Mouse (Mus musculus) liver, embryonic 15.5 days (tissue): ENCODE data around the gene Chka. TPM values are rescaled to one million over a fixed set of nuclear protein-coding genes. Genes with fewer than 3 reads are reported as not detected.

ENCODE experiments used
- ATAC-seq: fragments of 200-750 bp; cut with Nextera tagmentation; 2 replicates; pipeline ENCODE4 v1.8.0; 2017; ENCODE audit warnings: moderate number of reproducible peaks, mild to moderate bottlenecking, moderate library complexity; ENCODE audit not compliant: insufficient read depth
- H3K27ac ChIP-seq: fragments of 300-500 bp; sonication (generic); replicated peaks from 2 replicates; pipeline ENCODE4 v1.5.1; 2015; ENCODE audit warnings: mild to moderate bottlenecking, inconsistent platforms
- H3K27me3 ChIP-seq: fragments of 300-500 bp; sonication (generic); 2 replicates; pipeline ENCODE4 v1.6.1; 2015; ENCODE audit warnings: mild to moderate bottlenecking, inconsistent platforms
- H3K36me3 ChIP-seq: fragments of 300-500 bp; sonication (generic); replicated peaks from 2 replicates; pipeline ENCODE4 v1.6.1; 2015; ENCODE audit warnings: moderate library complexity, mild to moderate bottlenecking, inconsistent platforms
- H3K4me1 ChIP-seq: fragments of 300-500 bp; sonication (generic); replicated peaks from 2 replicates; pipeline ENCODE4 v1.6.1; 2015; ENCODE audit warnings: inconsistent platforms
- H3K4me2 ChIP-seq: fragments of 300-500 bp; sonication (generic); 2 replicates; pipeline ENCODE4 v1.6.1; 2015; ENCODE audit warnings: moderate library complexity, mild to moderate bottlenecking, inconsistent platforms
- H3K4me3 ChIP-seq: fragments of 300-500 bp; sonication (generic); replicated peaks from 2 replicates; pipeline ENCODE4 v1.5.1; 2015; ENCODE audit warnings: mild to moderate bottlenecking, inconsistent platforms
- H3K9ac ChIP-seq: fragments of 300-500 bp; sonication (generic); 2 replicates; pipeline ENCODE4 v1.6.1; 2015; ENCODE audit warnings: moderate library complexity, mild to moderate bottlenecking, inconsistent platforms
- H3K9me3 ChIP-seq: fragments of 300-500 bp; sonication (generic); replicated peaks from 2 replicates; pipeline ENCODE4 v1.6.1; 2016; ENCODE audit warnings: inconsistent platforms
- WGBS: fragments of 180-500 bp; shearing (Covaris S2); methylation state at CpG from one replicate; pipeline ENCODE4 v1.1.7; 2015; ENCODE audit warnings: mixed read lengths; ENCODE audit not compliant: insufficient replicate concordance; 5-methylcytosine and 5-hydroxymethylcytosine counted together
- polyA plus RNA-seq: library from polyadenylated mRNA; unstranded; fragments of >200 nt; fragmentation: Nextera tagmentation; extraction: Ambion mirVana; gene quantifications from 2 replicates; pipeline ENCODE4 v1.2.1, GENCODE M21; 2015

Chka gene
- polyA plus RNA-seq, 1 experiment from 2014 or later: 20.1 TPM

DNA sequence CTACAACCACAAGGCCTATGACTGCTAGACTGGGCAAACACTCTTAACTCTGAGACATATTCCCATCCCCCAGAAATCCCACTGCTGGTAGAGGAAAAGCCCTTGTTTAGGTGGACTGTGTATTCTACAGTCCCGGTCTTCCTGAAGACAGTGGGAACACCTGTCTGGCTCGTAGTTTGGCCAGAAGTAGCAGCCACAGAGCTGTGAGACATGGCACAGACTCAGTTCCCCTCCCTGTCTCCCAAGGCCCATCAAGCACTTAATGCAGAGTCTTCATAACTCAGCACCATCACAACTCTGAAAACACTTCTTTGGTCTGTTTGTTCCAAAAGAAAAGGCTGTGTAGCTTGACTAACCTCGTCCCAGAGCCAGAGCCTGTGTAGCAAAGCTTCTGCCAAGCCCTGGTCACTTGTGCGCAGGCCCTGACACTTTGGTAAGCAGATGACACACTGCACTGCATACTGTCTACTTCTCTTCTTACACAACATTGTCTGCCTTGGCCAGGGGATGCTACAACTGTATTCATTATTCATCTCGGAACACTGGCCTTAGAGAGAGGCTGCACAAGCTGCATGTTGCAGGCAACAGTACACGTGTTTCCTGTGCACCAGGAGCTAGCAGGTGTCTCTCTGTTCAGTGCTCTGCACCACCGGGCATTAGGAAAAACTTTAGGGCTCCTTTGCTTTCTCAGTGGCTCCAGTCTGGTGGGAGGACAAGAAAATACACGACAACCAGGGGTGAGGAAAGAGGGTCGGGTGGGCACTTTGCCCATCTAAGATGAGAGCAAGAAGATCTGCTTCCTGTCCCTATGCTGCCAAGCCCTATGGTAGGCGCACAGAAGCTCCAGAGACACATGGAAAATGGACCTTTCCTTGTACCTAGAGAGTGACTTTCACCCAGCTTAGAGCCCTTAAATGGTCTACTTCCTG lies 4.6 kb upstream of the Chka start:
- ATAC-seq: no peak
- H3K9ac ChIP-seq: no peak overlapping the region
- peaks cover 20% of the 10 kb centered on the region for H3K4me1 ChIP-seq
- no peaks in the 10 kb centered on the region for H3K27me3 ChIP-seq
- no peaks in the 10 kb centered on the region for H3K36me3 ChIP-seq
- H3K27ac ChIP-seq: no peak overlapping the region
- WGBS: 57% methylated on average over 10 of the region's 10 CpGs
- no peak overlapping the region for H3K4me2 ChIP-seq
- no peaks in the 10 kb centered on the region for H3K9me3 ChIP-seq
- no peak overlapping the region for H3K4me3 ChIP-seq

DNA sequence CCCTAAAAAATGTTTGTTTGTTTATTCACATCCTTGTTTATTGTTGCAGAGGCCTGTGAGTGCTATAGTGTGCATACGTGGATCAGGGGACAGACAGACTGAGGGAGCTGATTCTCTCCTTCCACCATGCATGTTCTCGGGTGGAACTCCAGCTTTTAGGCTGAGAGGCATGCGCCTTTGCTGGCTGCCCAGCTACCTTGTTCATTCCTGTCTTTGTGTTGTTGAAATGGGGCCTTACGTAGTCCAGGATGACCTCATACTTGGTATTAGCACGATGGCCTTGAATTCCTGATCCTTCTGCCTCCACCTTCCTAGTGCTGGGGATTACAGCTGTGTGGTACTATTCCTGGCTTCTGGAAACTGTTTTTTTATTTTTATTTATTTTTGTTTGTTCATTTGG lies 3.9 kb upstream of the Chka start:
- Histone ChIP-seq H3K4me2 (no peak overlapping the region), H3K9me3 (no peaks in the 10 kb centered on the region), H3K9ac (no peak overlapping the region), H3K36me3 (no peaks in the 10 kb centered on the region), H3K4me3 (no peak overlapping the region), H3K4me1 (peaks cover 28% of the 10 kb centered on the region), H3K27ac (no peak overlapping the region), H3K27me3 (no peaks in the 10 kb centered on the region)
- WGBS: 70% methylated on average over 5 of the region's 5 CpGs
- ATAC-seq: no peak

DNA sequence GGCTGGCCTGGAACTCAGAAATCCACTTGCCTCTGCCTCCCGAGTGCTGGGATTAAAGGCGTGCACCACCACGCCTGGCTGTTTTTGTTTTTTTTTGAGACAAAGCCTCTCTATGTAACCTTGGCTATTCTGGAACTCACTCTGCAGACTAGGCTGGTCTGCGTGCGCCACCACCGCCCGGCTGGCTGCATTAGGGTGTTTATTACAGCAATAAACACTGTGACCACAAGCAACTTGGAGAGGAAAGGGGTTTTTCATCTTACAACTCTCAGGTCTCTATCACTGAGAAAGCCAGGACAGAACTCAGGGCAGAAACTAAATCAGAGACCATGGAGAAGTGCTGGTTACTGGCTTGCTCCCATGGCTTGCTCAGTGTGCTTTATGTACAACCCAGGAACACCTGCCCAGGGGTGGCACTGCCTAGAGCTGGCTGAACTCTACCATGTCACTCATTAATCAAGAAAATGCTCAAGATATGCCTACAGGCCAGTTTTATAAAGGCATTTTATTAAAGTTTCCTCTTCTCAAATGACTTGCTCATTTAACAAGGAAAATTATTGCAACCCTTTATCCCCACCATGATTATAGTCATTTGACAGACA lies 3.3 kb upstream of the Chka start:
- no peaks in the 10 kb centered on the region for H3K9me3 ChIP-seq
- H3K27ac ChIP-seq: no peak overlapping the region
- 76% methylated on average over 7 of the region's 7 CpGs for WGBS
- H3K4me3 ChIP-seq: no peak overlapping the region
- H3K4me2 ChIP-seq: no peak overlapping the region
- H3K9ac ChIP-seq: no peak overlapping the region
- H3K27me3 ChIP-seq: no peaks in the 10 kb centered on the region
- ATAC-seq: no peak
- no peaks in the 10 kb centered on the region for H3K36me3 ChIP-seq
- peaks cover 33% of the 10 kb centered on the region for H3K4me1 ChIP-seq

DNA sequence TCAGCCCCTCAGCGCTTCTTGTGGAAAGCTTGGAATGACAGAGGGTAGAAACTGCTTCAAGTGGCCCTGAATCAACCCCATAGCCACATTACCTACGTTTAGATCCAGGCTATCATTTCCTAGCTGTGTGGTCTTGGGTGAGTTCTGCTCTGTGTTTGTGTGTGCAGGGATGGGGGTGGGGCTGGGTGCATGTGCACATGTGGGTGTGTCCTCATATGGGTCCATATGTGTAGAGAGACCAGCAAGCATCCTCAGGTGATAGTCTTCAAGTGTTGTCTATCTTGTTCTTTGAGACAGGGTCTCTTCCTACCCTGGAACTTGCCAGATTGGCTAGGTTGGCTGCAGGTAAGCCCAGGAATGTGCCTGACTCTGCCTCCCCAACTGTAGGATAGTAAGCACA lies 2.3 kb upstream of the Chka start:
- Histone ChIP-seq H3K4me2 (no peak overlapping the region), H3K27me3 (no peaks in the 10 kb centered on the region), H3K4me3 (no peak overlapping the region), H3K9ac (no peak overlapping the region), H3K9me3 (no peaks in the 10 kb centered on the region), H3K27ac (0 out of 2 replicates have a peak overlapping the region, but pooled peaks have one; percentile 3), H3K4me1 (peaks cover 37% of the 10 kb centered on the region), H3K36me3 (no peaks in the 10 kb centered on the region)
- WGBS: 65% methylated on average over 2 of the region's 2 CpGs
- ATAC-seq: no peak

DNA sequence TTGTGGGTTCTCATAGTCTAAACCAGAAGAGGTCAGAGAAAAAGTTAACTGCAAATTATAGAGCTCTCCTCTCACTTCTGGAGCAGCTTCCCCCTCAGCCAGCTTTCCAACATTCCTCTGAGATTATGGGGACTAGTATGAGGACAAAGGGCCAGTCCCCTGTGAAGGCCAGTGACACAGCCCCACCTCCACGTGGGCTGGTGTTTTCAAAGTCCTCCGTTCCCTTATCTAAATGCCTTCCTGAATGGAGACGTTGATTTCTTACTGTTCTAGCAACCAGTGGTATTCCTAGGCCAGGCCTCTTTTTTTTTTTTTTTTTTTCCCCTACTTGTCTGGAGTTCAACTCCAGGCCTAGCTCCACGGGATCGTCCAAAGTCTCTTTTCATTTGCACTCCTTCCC lies 1.5 kb upstream of the Chka start:
- no peak overlapping the region for H3K4me3 ChIP-seq
- H3K27me3 ChIP-seq: no peaks in the 10 kb centered on the region
- H3K9me3 ChIP-seq: no peaks in the 10 kb centered on the region
- no peak overlapping the region for H3K9ac ChIP-seq
- peak overlapping the region; percentile 11; the same call in 1 of the 2 replicates for H3K4me2 ChIP-seq
- peaks cover 42% of the 10 kb centered on the region for H3K4me1 ChIP-seq
- H3K27ac ChIP-seq: peak overlapping the region; percentile 77; the same call in 1 of the 2 replicates
- WGBS: 21% methylated on average over 5 of the region's 5 CpGs
- no peak for ATAC-seq
- no peaks in the 10 kb centered on the region for H3K36me3 ChIP-seq

DNA sequence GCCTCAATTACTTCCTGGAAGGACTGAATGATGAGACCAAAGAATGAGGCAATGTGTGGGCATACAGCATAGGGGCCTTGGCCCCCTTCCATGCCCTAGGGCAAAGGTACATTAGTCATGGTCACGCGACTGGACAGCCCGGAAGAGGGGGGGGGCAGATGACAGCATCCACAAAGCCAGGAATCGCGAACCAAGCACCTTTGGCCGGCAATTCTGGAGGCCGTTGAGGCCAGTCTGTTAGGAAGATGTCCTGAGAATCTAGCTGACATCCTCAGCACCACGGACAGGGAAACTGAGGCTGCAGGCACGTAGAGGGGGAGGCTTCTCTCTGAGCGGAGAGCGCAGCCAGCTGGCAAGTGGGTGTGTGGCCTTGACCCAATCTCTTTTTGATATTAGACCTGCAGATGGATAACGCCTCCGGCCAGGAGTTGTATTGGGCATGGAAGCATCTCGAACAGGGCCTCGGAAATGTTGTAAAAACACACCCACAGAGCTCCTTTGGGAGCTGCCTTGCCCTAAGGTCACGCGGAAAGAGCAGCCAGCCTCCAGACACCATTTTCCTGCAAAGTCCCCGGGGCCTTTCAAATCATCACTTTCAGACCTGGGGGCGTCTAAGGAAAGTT lies 615 bp upstream of the Chka start:
- Histone ChIP-seq H3K9me3 (no peaks in the 10 kb centered on the region), H3K27me3 (no peaks in the 10 kb centered on the region), H3K36me3 (no peaks in the 10 kb centered on the region), H3K4me1 (peaks cover 51% of the 10 kb centered on the region), H3K9ac (peak overlapping the region; percentile 58), H3K4me2 (peak overlapping the region; percentile 99), H3K4me3 (peak overlapping the region; percentile 77), H3K27ac (peak overlapping the region; percentile 77)
- 10% methylated on average over 19 of the region's 19 CpGs for WGBS
- no peak; the same call in 1 of the 2 replicates for ATAC-seq

DNA sequence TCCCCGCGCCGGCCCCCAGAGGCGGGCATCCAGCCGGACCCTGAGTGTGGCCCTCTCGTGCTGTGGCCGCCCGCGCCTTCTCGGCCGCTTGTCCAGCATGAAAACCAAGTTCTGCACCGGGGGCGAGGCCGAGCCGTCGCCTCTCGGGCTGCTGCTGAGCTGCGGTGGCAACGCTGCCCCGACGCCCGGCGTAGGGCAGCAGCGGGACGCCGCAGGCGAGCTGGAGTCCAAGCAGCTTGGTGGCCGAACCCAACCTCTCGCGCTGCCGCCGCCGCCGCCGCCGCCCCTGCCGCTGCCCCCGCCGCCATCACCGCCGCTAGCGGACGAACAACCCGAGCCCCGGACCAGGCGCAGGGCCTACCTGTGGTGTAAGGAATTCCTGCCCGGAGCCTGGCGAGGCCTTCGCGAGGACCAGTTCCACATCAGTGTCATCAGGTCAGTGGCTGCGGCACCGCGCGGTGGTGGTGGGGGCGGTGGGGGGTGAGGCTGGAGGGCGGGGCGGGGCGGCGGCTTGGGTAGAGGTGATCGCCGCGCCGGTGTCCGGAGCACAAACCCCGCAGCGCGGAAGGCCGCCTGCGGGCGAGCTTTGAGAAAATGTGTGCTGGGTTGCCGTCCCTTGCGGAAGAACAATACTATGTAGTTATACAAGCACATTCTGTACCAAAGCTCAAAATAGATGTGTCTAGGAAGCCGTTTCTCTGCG lies 557 bp downstream of the Chka start:
- H3K4me3 ChIP-seq: peak overlapping the region; percentile 77
- no peaks in the 10 kb centered on the region for H3K36me3 ChIP-seq
- no peaks in the 10 kb centered on the region for H3K27me3 ChIP-seq
- peak overlapping the region; percentile 91 for H3K27ac ChIP-seq
- H3K4me1 ChIP-seq: peaks cover 52% of the 10 kb centered on the region
- under 1% methylated on average over 74 of the region's 74 CpGs for WGBS
- peak overlapping the region; percentile 99 for H3K4me2 ChIP-seq
- no peaks in the 10 kb centered on the region for H3K9me3 ChIP-seq
- ATAC-seq: peak; percentile 43
- peak overlapping the region; percentile 75 for H3K9ac ChIP-seq

DNA sequence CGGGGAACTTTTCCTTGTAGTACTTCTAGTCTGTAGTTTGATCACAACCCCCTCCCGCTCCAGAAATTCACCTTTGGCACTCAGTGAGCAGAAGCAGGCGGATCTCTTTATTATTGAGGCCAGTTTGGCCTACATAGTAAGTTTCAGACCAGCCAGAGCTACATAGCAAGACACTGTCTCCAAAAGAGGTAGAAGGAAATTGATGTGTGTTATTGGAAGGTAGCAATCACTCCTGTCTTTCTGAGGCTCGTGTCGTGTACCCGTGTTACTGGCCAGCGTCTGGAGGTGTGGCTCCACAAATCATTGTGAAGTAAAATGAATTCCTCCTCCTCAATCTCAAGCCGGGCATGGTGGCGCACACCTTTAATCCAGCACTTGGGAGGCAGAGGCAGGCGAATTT lies 1.5 kb downstream of the Chka start:
- H3K9me3 ChIP-seq: no peaks in the 10 kb centered on the region
- peak overlapping the region; percentile 77 for H3K4me3 ChIP-seq
- no peak for ATAC-seq
- H3K4me2 ChIP-seq: peak overlapping the region; percentile 99
- no peaks in the 10 kb centered on the region for H3K36me3 ChIP-seq
- H3K27me3 ChIP-seq: no peaks in the 10 kb centered on the region
- H3K4me1 ChIP-seq: peaks cover 56% of the 10 kb centered on the region
- 74% methylated on average over 10 of the region's 10 CpGs for WGBS
- H3K27ac ChIP-seq: no peak overlapping the region
- H3K9ac ChIP-seq: no peak overlapping the region

DNA sequence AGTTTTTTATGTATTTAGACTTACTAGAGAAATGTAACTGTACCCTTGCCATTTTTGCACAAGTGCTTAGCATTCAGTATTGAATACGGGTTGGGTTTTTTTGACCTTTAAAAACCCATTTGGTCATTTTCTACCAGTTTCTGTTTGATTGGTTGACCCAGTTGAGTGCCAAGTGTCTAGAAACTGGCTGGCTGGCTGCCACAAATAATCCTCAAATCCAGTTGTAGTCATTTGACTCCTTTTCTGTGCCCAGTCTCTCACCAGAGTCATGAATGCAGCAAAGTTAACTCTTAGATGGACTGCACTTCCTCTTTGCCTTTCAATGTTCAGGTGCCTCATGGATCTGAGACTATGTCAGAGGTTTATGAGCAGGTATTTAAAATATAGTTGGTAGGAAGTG lies 2.3 kb downstream of the Chka start:
- no peaks in the 10 kb centered on the region for H3K9me3 ChIP-seq
- H3K9ac ChIP-seq: no peak overlapping the region
- 81% methylated on average over 1 of the region's 1 CpGs for WGBS
- H3K27me3 ChIP-seq: no peaks in the 10 kb centered on the region
- no peak overlapping the region for H3K4me3 ChIP-seq
- no peaks in the 10 kb centered on the region for H3K36me3 ChIP-seq
- peak overlapping the region; percentile 99; the same call in 1 of the 2 replicates for H3K4me2 ChIP-seq
- peaks cover 56% of the 10 kb centered on the region for H3K4me1 ChIP-seq
- ATAC-seq: no peak
- H3K27ac ChIP-seq: no peak overlapping the region

DNA sequence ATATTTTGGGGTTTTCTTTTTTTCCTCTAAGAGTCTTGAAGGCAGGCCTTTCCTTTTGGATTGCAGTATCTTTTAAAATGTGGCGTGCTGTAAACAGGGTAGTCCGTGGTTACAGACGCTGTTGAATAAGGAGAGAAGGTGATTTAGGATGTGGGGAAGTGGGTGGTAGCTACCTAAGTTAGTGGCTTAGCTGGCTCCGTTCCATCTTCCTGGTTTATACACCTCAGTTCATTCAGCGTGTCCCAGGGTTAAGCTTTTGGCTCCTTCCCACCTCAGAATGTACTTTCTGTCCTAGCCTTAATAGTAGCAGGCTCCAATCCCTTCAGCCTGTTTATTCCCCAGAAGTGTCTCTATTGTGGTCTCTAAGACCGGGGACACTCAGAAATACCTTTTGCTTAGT lies 3.5 kb downstream of the Chka start:
- Histone ChIP-seq H3K27ac (no peak overlapping the region), H3K27me3 (no peaks in the 10 kb centered on the region), H3K36me3 (no peaks in the 10 kb centered on the region), H3K4me2 (peak overlapping the region; percentile 33; the same call in 1 of the 2 replicates), H3K4me3 (no peak overlapping the region), H3K4me1 (peaks cover 52% of the 10 kb centered on the region), H3K9ac (no peak overlapping the region), H3K9me3 (no peaks in the 10 kb centered on the region)
- ATAC-seq: no peak
- WGBS: 48% methylated on average over 6 of the region's 6 CpGs
